Mouse (Mus musculus): ENCODE measurements around the gene Zc3h12d.

DNA sequence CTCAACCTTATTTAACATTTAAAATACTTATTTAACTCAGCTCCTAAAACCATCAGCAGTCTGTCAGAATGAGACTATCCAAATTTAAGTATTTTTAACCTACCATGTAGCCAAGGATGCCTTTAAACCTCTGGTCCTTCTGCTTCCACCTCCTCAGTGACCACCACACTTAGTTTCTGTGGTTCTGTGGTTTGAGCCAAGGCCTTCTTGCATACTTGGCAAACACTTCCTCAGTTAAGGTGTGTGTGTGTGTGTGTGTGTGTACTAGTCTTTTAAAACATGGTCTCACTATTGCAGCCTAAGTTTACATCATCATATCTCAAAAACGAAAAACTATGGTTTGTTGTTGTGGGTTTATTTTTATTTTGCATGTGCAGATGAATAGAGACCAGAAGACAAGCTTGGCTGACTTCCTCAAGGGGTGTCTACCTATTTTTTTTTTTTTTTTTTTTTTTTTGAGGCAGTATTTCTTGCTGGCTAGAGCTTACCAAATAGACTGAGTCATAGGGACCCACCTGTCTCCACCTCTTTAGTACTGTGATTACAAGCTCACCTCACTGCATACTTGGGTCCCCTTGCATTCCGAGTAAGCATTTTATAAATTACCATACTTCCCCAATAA is 29.6 kb upstream of the Zc3h12d start:
- TF ChIP-seq CTCF (IDR thresholded peaks at IDR 0.05; ENCODE audit: insufficient read depth, low read length) (no peak), POLR2A (IDR thresholded peaks at IDR 0.05; ENCODE audit: borderline replicate concordance, extremely low read depth, low read depth, low read length) (no peak)
